In genomic region chr17:56808518-56808917, GRCm38 (mm10) we compare ENCODE assay signal across 8 mouse cellular contexts. TPM values are rescaled to one million over a fixed set of nuclear protein-coding genes. Genes with fewer than 3 reads are reported as not detected.
A peak's percentile ranks its signal among the peaks of the same experiment; 100 is the strongest.
DNase-seq lines count a peak whose midpoint lies in the region; ATAC-seq lines count a peak whose summit lies in the region.

No protein-coding gene starts in this region.

- DNase-seq in embryo, embryonic 10 days (ENCODE audit: low spot score) = peak; percentile 92
- peak; percentile 81 for DNase-seq in gastrocnemius, postnatal 14 days
- peak; percentile 55 to 70 for DNase-seq in left cerebral cortex, adult 8-10 months (ENCODE audit: low spot score in 2 of 2)
- DNase-seq in retina, postnatal 7 days (ENCODE audit: low read depth, low spot score) = peak; percentile 76
- DNase-seq in urinary bladder, postnatal 14 days (ENCODE audit: low spot score) = peak; percentile 81

- intact Hi-C loops in gastrocnemius, postnatal 14 days (cut with DNase I; ENCODE audit: low total_unique reads) = loop anchor here (5.0 to 10.0 kb wide), 4 partner anchors 49 to 466 kb away; partner anchors contain the start of gene Vav1

- ATAC-seq in activated CD4-positive, CD25-positive, alpha-beta regulatory T cell, adult 4 months = peak; percentile 69
- ATAC-seq in inflammation-experienced regulatory T-cells, adult 6 months = peak; percentile 84
- ATAC-seq in megakaryocyte, adult 5-6 weeks (ENCODE audit: poor library complexity, severe bottlenecking) = peak; percentile 84

RNA-seq across cellular contexts. Expression of gene Rfx2, which starts 22.3 kb away (rescaled TPM):
- polyA plus RNA-seq in activated CD4-positive, CD25-positive, alpha-beta regulatory T cell, adult 4 months (2017; shearing (Covaris generic)) = 1 to 10 TPM; 1.4 to 1.9 TPM
- 1 to 10 TPM; 3.3 to 4.7 TPM for total RNA-seq in gastrocnemius, postnatal 14 days (2021)
- polyA plus RNA-seq in inflammation-experienced regulatory T-cells, adult 6 months (2017; shearing (Covaris generic)) = 1 to 10 TPM in 2 of 3 experiments, under 1 TPM in 1; 0.62 to 3.3 (median 1.5) TPM
- 1 to 10 TPM; 2.1 to 4.1 (median 3.1) TPM for total RNA-seq in left cerebral cortex, adult 8-10 months (2022)
- 5.0 and 5.2 TPM in 2 replicates for total RNA-seq in megakaryocyte, adult 5-6 weeks (2015)
- 1.7 and 2.8 TPM in 2 replicates for total RNA-seq in megakaryocyte, adult 5-6 weeks (2017)

RNA-seq across cellular contexts. Expression of gene Prr22, which starts 38.5 kb away (rescaled TPM):
- under 1 TPM; 0.33 to 0.74 TPM for polyA plus RNA-seq in activated CD4-positive, CD25-positive, alpha-beta regulatory T cell, adult 4 months (2017; shearing (Covaris generic))
- under 1 TPM in 1 of 2 experiments, not detected in 1; 0.14 TPM for total RNA-seq in gastrocnemius, postnatal 14 days (2021)
- under 1 TPM; 0.59 to 0.79 (median 0.75) TPM for polyA plus RNA-seq in inflammation-experienced regulatory T-cells, adult 6 months (2017; shearing (Covaris generic))
- total RNA-seq in left cerebral cortex, adult 8-10 months (2022) = 1 to 10 TPM in 2 of 4 experiments, under 1 TPM in 2; 0.78 to 1.2 (median 0.99) TPM
- total RNA-seq in megakaryocyte, adult 5-6 weeks (2015) = 0.32 and 0.85 TPM in 2 replicates
- not detected in 2 replicates for total RNA-seq in megakaryocyte, adult 5-6 weeks (2017)

RNA-seq across cellular contexts. Expression of gene Dus3l, which starts 44.0 kb away (rescaled TPM):
- polyA plus RNA-seq in activated CD4-positive, CD25-positive, alpha-beta regulatory T cell, adult 4 months (2017; shearing (Covaris generic)) = 10 to 100 TPM; 24.3 to 32.7 TPM
- 10 to 100 TPM; 12.9 to 13.2 TPM for total RNA-seq in gastrocnemius, postnatal 14 days (2021)
- polyA plus RNA-seq in inflammation-experienced regulatory T-cells, adult 6 months (2017; shearing (Covaris generic)) = 10 to 100 TPM; 16.2 to 34.6 (median 34.0) TPM
- total RNA-seq in left cerebral cortex, adult 8-10 months (2022) = 10 to 100 TPM; 60.1 to 66.1 (median 60.8) TPM
- total RNA-seq in megakaryocyte, adult 5-6 weeks (2015) = 8.4 and 8.7 TPM in 2 replicates
- 10.5 and 14.6 TPM in 2 replicates for total RNA-seq in megakaryocyte, adult 5-6 weeks (2017)

RNA-seq across cellular contexts. Expression of gene Nrtn, which starts 51.2 kb away (rescaled TPM):
- polyA plus RNA-seq in activated CD4-positive, CD25-positive, alpha-beta regulatory T cell, adult 4 months (2017; shearing (Covaris generic)) = not detected
- 1 to 10 TPM in 1 of 2 experiments, under 1 TPM in 1; 0.47 to 1.4 TPM for total RNA-seq in gastrocnemius, postnatal 14 days (2021)
- not detected for polyA plus RNA-seq in inflammation-experienced regulatory T-cells, adult 6 months (2017; shearing (Covaris generic))
- 1 to 10 TPM; 4.0 to 4.5 (median 4.2) TPM for total RNA-seq in left cerebral cortex, adult 8-10 months (2022)
- not detected in 2 replicates for total RNA-seq in megakaryocyte, adult 5-6 weeks (2015)
- total RNA-seq in megakaryocyte, adult 5-6 weeks (2017) = not detected in 2 replicates

Comparison
In these comparisons a context has a peak if more than half of its experiments do, and no peak if none do; other contexts are left out.
1. Peak in every context shown above with its lines: DNase-seq and ATAC-seq.